Mouse (Mus musculus) kidney, adult 8-10 months (tissue): ENCODE results near the gene Sec61b.

Experiments used
- DNase-seq, 2 experiments: peaks; one replicate each; pipeline ENCODE4 v3.0.0; 2022

The Sec61b gene

DNA sequence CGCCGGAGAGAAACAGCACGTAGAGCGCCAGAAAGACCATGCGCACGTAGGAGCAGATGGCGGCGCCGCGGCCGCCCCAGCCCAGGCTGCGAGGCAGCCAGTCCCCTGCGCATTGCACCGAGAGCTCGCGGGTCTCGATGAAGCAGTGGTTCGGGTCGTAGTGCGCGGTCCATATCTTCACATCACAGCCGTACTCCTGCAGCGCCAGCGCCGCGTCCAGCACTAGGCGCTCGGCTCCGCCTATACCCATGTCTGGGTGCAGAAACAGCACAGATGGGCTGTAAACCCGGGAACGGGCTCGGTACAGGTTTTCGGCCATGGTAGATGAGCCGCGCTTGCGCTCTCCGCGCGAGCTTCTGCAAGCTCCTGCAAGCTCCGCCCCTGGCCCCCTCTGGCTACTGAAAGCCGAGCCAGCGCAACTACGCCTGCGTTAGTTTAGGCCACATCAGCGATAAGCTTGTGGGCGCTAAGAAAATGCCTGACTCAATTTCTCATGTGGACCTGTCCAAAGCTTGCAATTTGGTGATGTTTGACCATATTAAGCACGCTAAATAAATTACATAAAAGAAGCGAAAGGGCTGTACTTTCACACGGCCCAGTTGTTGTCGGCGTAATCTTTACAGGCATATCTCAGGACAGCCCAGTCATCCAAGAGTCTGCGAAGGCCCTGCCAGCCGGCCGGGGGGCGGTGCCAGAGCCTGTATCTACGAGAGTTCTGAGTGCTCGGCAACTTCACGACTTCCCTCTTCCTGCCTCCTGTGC lies at the start of gene Sec61b, which contains the start of gene Alg2:
TSS of gene Sec61b (plus strand) at position 691 of the 762 bp plus-strand sequence.
TSS of gene Alg2 (minus strand) at position 366 of the 762 bp plus-strand sequence.
- peak; percentile 98 to 99 for DNase-seq

DNA sequence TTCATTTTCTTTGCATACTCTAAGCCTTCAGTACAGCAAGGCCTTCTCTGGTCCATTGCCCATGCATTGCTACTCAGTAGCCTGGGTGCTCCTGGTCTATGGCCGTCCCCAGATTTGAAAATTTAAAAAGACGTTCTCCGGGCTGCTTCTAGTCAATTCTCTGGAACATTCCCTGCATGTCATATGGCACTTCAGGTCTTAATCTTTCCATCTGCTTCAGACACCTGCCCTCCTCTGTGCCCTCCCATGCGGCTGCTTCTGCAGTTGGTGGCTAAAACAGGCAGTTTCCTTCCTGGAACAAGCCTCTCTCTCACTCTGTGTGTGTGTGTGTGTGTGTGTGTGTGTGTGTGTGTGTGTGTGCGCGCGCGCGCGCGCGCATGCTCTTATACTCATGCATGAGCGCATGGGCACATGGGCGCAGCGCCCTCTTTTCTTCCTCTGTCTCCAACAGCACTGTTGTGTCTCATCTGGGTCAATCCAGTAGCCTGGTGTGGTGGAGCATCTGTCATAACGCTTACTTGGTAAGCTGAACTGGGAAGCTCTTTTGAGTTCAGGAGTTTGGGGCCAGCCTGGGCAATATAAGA lies 49.1 kb upstream of the Sec61b start:
- DNase-seq: no peak

DNA sequence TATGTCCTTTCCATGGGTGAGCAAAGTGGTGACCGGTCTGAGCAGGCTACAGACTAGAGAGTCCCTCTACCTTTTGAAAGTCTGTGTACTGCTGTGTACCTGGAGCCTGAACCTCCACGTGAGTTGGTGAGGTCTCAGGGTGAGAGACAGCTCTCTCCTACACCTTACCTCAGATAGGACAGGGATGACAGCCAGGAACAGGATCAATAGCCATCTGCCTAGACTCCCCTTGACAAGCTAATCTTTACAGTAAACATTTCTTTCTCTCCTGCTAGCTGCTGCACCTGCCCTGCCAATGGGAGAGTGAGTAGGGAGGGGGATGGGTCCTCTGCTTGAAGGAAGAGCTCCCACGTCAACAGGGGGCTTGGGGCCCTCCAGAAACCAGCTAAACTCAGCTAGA lies 46.9 kb upstream of the Sec61b start:
- no peak for DNase-seq

- no peak for DNase-seq
Observed at GRCm38 (mm10) chr4:47430557-47430956, 43.9 kb upstream of the Sec61b start.

DNA sequence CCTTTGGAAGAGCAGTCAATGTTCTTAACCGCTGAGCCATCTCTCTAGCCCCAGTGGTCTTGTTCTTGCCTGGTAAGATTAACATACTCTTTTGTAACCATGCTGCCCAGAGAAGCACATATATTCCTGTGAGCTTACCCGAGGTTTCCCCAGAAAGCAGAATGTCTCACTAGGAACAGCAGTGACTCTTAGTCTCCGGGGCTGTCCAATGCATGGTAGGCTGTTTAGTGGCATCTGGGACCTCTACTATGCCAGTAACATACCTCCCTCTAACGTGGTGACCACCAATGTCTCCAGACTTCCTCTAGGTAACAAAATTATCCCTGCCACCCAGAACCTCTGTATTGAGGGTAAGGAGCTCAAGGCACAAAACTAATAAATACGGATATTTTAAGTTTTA lies 43.4 kb upstream of the Sec61b start:
- no peak for DNase-seq

DNA sequence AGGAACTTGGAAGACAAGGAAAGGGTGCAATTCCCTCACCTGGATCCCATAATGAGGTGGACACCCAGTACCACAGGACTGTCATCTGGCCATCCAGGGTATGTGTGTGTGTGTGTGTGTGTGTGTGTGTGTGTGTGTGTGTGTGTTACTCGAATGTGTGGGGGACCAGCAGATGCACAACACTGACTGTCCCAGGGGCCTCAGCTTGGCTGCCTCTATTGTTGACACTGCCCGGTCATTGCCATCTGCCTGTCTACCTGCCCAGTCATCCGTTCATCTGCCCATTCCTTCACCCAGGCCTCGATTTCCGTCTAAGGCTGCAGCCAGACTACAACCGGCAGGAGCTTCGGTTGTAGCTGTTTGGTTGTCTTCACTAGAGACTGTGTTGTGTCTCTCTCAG lies 41.7 kb upstream of the Sec61b start:
- DNase-seq: no peak

GRCm38 (mm10) chr4:47435131-47435530 lies 39.3 kb upstream of the Sec61b start:
- DNase-seq: no peak

DNA sequence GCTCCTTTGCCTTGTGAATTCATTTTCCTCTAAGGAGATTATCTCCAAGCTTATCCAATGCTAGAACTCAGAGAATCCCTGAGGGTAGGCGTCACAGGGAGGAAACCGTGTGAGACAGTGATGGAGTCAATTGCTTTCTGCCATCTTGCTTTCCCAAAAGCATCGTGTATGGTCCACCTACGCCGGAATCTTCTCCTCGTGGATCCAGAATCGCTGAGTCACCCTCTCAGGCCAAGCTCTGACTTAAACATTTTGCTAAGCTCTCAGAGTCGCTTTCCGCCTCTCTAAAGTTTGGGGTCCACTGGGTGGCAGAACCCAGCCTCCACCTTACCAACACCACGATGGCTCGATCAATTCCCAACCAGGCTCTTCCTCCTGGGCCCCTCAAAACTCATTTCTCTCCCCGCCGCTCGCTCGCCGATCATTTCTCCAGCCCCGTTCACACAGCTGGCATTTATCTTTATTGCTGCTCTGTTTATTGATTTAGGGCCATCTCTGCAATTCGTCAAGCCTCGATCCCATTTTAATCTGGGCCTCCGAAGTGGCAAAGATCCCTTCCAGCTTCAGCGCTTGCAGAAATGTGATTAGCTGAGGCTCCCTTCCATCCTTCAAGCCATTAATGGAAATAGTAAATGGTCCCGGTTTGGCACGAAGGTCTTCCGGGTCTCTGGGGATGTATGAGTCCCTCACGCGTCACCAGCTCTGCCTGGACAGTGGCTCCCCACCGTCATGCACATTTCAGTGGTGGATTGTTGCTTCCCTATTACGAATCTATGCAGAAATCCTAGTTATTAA lies 38.7 kb upstream of the Sec61b start:
- no peak for DNase-seq

GRCm38 (mm10) chr4:47437365-47438340 lies 36.8 kb upstream of the Sec61b start:
- peak; percentile 67 to 86 for DNase-seq

DNA sequence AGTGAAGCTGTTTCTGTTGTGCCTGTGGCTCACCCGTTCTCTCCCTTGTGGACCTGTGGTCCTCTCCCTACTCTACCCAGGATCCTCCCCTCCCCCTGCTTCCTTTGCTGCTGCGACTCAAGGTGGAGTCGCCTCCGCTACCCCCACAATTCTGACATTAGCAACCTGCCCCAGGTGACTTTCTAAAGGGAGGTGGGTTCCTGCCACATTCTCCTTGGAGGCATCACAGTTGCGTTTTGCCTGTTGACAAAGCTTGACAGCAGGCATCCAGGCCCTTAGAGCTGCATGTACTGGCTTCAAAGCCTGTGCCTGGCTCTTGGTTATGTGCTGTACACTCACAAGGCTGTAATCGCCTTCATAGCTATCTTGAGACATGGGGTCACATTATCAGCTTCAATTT lies 35.5 kb upstream of the Sec61b start:
- DNase-seq: no peak

GRCm38 (mm10) chr4:47440951-47441350 lies 33.5 kb upstream of the Sec61b start:
- no peak for DNase-seq

- no peak for DNase-seq
Observed at GRCm38 (mm10) chr4:47448526-47448925, 25.9 kb upstream of the Sec61b start.

GRCm38 (mm10) chr4:47449116-47449515 lies 25.3 kb upstream of the Sec61b start:
- no peak for DNase-seq

DNA sequence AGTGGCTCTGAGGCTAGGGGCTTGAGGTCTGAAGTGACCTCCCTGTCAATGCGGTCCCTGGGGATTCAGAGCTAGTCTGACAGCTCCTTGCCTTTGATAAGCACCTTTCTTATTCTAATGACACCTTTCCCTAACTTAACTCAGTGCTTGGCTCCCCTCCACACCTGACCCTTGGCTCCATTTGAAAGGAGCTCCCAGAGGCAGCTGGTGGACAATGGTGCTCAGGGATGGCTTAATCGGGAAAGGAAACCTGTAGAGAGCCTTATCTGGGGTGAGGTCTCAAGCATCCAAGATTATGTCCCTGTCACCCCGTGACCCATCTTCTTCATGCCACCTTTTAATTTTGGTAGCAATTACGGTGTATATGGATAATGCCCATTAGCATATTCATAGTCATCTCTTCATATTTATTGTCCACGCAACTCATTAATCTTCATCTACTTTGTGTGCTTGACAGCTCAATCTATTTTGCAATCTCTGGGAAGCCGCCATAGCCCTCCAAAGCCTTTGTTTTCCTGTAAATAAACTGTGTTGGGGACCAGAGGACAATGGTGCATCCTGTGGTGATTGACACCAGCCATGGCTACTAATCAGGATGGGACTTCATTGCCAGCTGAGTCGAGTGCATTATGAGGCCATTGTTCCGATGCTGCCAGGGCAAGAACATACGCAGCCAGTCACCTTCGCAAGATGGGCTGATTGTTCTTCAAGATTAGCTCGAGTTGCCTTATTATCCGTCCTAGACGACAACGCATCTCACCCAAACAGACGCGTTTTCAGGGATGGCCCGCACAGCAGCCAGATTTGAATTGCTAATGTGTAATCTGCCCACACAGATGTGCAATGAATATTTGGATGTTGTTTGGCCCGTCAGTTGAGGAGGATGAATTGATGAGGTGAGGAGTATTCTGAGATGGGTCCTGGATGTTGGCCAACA lies 24.6 kb upstream of the Sec61b start:
- no peak for DNase-seq

DNA sequence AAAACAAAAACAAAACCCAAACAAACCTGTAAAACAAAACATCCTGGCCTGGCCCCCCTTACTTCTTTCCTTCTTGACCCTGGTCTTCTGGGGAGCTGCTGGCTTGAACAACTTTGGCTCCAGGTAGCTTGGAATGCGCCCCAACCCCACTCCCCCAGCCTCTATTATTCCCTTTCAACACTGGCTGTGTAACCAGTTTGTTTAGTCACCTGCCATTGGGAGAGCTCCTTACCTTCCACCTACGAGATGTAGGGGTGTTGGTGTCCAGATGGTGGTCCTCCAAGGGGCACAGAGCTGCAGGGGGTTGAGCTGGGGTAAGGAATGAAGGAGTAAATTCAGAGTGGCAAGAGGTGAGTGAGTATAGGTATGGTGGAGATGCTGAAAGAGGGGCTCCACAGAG lies 7.3 kb upstream of the Sec61b start:
- DNase-seq: no peak

GRCm38 (mm10) chr4:47473586-47473967 lies 881 bp upstream of the Sec61b start:
- DNase-seq: peak; percentile 14 to 15

DNA sequence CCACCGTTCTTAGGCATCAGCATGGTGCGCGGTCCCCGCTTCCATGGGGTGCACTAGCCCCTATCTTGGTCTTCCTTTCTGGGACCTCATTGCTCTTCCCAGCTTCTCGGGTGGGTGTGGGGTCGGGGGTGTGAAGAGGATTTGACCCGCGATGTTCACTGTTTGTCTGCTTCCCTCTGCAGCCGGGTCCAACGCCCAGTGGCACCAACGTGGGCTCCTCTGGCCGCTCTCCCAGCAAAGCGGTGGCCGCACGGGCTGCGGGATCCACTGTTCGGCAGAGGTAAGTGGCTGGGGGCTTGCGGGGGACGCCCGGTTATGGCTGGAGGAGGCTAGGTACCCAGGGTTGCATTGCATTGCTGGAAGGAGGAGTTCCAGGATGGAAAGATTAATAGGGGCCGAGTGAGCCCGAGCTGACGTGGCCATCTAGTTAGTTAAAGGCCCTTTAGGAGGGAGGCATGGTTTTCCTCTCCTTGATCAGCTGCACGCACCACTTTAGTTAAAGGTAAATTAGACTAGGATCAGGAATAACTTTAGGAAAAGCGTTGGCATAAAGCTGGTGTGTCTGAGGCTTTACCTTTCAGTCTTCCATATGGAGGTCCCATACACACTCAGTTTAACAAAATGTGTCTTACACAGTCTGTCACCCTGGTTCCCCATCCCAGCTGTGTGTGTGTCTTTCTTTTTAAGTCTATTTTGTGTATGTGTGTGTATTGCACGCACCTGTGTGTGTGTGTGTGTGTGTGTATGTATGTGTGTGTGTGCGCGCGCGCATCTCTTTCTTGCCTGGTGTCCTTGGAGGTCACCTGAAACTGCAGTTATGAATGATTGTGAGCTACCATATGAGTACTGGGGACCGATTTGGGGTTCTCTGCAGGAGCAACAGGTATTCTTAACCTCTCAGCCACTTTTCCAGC lies 529 bp downstream of the Sec61b start:
- no peak for DNase-seq

GRCm38 (mm10) chr4:47477539-47477938 lies 3.1 kb downstream of the Sec61b start:
- DNase-seq: no peak

- DNase-seq: no peak
Observed at GRCm38 (mm10) chr4:47480095-47480494, 5.6 kb downstream of the Sec61b start.

DNA sequence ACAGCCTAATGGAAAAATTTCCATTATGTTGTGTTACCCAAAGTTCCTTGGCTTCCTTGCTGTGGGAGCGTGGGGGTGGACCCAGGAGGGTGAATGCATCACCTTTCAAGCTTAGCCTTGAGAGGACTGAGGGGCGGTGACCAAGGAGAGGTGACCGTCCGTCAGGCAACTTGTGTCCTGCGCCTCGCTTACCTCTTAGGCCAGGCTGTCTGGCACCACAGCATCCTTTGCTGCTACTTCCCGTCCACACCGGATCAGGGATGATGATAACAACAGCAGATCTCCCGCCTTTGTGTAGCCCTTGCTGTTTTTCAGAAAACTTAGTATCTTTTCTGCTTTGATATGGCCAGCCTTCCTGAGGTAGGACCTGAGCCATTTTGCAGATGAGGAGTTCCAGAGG lies 6.1 kb downstream of the Sec61b start:
- DNase-seq: no peak
